Mouse (Mus musculus) E14TG2a.4 (cell line): ENCODE measurements around the gene Dot1l.

Experiments
- CTCF ChIP-seq: conservative IDR thresholded peaks from 2 replicates; pipeline ENCODE4 v1.5.1; 2014; ENCODE audit warnings: low read length
- NANOG ChIP-seq: IDR thresholded peaks from 2 replicates; pipeline ENCODE4 v1.6.1; 2014; ENCODE audit warnings: borderline replicate concordance, low read length, mixed read lengths
- POU5F1 ChIP-seq: IDR thresholded peaks from 2 replicates; pipeline ENCODE4 v1.6.1; 2014; ENCODE audit warnings: low read length, borderline replicate concordance

DNA sequence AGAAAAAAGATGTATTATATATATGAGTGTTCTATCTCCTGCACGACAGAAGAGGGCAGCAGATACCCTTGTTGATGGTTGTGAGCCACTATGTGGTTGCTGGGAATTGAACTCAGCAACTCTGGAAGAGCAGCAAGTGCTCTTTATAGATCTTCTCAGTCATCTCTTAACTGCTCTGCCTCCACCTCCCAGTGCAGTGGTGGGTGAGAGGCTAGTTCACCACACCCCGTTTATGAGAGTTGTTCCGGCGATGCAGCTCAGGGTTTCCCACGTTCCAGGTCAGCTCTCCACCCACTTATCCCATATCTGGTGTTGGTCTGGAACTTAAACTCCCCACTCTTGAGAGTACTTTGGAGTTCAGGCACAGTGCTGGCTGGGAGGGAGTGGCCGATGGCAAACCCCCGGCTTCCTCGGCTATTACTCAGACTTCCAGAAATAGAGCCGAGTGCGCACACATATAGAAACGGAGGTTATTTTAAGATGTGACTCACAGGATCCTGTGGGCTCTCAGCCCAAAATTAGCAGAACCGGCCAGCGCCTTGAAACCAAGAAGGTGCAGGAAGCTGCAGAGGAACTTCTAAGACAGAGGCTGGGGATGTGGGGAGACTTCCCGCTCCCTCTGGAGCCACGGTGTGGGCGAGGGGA lies 3.7 kb upstream of the Dot1l start:
- TF ChIP-seq CTCF (peak; percentile 20), NANOG (no peak), POU5F1 (no peak)
